Mouse (Mus musculus) c-Kit-positive CD71-positive TER-119-positive erythroid progenitor cells, embryonic 14.5 days (primary cell): ENCODE results near the gene Slc22a18.

ENCODE experiments used
- DNase-seq: peaks from one replicate; pipeline ENCODE4 v3.0.0-alpha.2; 2013; ENCODE audit warnings: low spot score

Slc22a18 gene

GRCm38 (mm10) chr7:143473347-143474101 is at the start of gene Slc22a18:
Gene Slc22a18, plus strand, starts transcription at chr7:143473736.
- DNase-seq: no peak

GRCm38 (mm10) chr7:143428142-143428813 is 45.3 kb upstream of the Slc22a18 start:
- DNase-seq: no peak

GRCm38 (mm10) chr7:143428814-143429499 is 44.6 kb upstream of the Slc22a18 start:
- DNase-seq: no peak

- DNase-seq: no peak
Measured at GRCm38 (mm10) chr7:143432631-143433030, 40.9 kb upstream of the Slc22a18 start.

- no peak for DNase-seq
Measured at GRCm38 (mm10) chr7:143433331-143433730, 40.2 kb upstream of the Slc22a18 start.

- no peak for DNase-seq
Measured at GRCm38 (mm10) chr7:143437231-143437893, 36.2 kb upstream of the Slc22a18 start.

GRCm38 (mm10) chr7:143437894-143438581 is 35.5 kb upstream of the Slc22a18 start:
- DNase-seq: no peak

GRCm38 (mm10) chr7:143438965-143439364 is 34.6 kb upstream of the Slc22a18 start:
- no peak for DNase-seq

- no peak for DNase-seq
Measured at GRCm38 (mm10) chr7:143444580-143444954, 29.0 kb upstream of the Slc22a18 start.

GRCm38 (mm10) chr7:143444955-143445648 is 28.4 kb upstream of the Slc22a18 start:
- DNase-seq: no peak

- no peak for DNase-seq
Measured at GRCm38 (mm10) chr7:143445651-143446460, 27.7 kb upstream of the Slc22a18 start.

- no peak for DNase-seq
Measured at GRCm38 (mm10) chr7:143447130-143447529, 26.4 kb upstream of the Slc22a18 start.

- no peak for DNase-seq
Measured at GRCm38 (mm10) chr7:143458963-143459331, 14.6 kb upstream of the Slc22a18 start.

- DNase-seq: no peak
Measured at GRCm38 (mm10) chr7:143459332-143460211, 14.0 kb upstream of the Slc22a18 start.

- DNase-seq: no peak
Measured at GRCm38 (mm10) chr7:143460217-143460834, 13.2 kb upstream of the Slc22a18 start.

- DNase-seq: peak; percentile 73
Measured at GRCm38 (mm10) chr7:143460874-143461273, 12.7 kb upstream of the Slc22a18 start, which contains the start of gene Cdkn1c. Gene Cdkn1c, minus strand, starts transcription at chr7:143461050.

- DNase-seq: no peak
Measured at GRCm38 (mm10) chr7:143461294-143461870, 12.2 kb upstream of the Slc22a18 start.

- no peak for DNase-seq
Measured at GRCm38 (mm10) chr7:143461920-143462319, 11.6 kb upstream of the Slc22a18 start.
